Mouse (Mus musculus) liver, adult 2 months (tissue): ENCODE results near the gene Cpeb3. TPM values are rescaled to one million over a fixed set of nuclear protein-coding genes. Genes with fewer than 3 reads are reported as not detected.

Experiments
- DNase-seq: peaks from one replicate; pipeline ENCODE4 v3.0.0-alpha.2; 2011; ENCODE audit warnings: low read depth, low spot score; ENCODE audit errors: extremely low read depth
- H3K27ac ChIP-seq: fragments of 200-500 bp; replicated peaks from 2 replicates; pipeline ENCODE4 v1.5.1; 2012; ENCODE audit warnings: low read depth, mild to moderate bottlenecking, control low read depth, inconsistent platforms, low read length; ENCODE audit not compliant: insufficient read depth
- H3K27me3 ChIP-seq: fragments of 200-500 bp; 2 replicates; pipeline ENCODE4 v1.6.1; 2012; ENCODE audit warnings: mild to moderate bottlenecking, moderate library complexity, low read length, inconsistent platforms; ENCODE audit not compliant: control insufficient read depth, insufficient read depth
- H3K36me3 ChIP-seq: fragments of 200-500 bp; 2 replicates; pipeline ENCODE4 v1.6.1; 2012; ENCODE audit warnings: low read length, inconsistent platforms; ENCODE audit not compliant: control insufficient read depth, insufficient read depth
- H3K4me1 ChIP-seq: fragments of 200-500 bp; 2 replicates; pipeline ENCODE4 v1.6.1; 2011; ENCODE audit warnings: low read length; ENCODE audit not compliant: control insufficient read depth, insufficient read depth
- H3K4me3 ChIP-seq: fragments of 200-500 bp; 2 replicates; pipeline ENCODE4 v1.5.1; 2011; ENCODE audit warnings: low read depth, mild to moderate bottlenecking, control low read depth, low read length, moderate library complexity; ENCODE audit not compliant: insufficient read depth
- H3K79me2 ChIP-seq: fragments of 200-500 bp; 2 replicates; pipeline ENCODE4 v1.6.1; 2012; ENCODE audit warnings: inconsistent platforms, mild to moderate bottlenecking, low read length, moderate library complexity; ENCODE audit not compliant: control insufficient read depth, insufficient read depth
- H3K9ac ChIP-seq: fragments of 200-500 bp; 2 replicates; pipeline ENCODE4 v1.6.1; 2012; ENCODE audit warnings: low read depth, mild to moderate bottlenecking, control low read depth, inconsistent platforms, low read length
- CTCF ChIP-seq: fragments of 200-500 bp; IDR thresholded peaks from 2 replicates; pipeline ENCODE4 v1.5.1; 2011; ENCODE audit warnings: low read depth, low read length, control low read depth
- POLR2A ChIP-seq: fragments of 200-500 bp; IDR thresholded peaks from 2 replicates; pipeline ENCODE4 v1.6.1; 2011; ENCODE audit warnings: low read length, control low read depth; ENCODE audit not compliant: insufficient read depth; ENCODE audit errors: extremely low read depth
- WGBS: fragments of 180-500 bp; shearing (Covaris S2); methylation state at CpG from one replicate; pipeline ENCODE4 v1.1.7; 2018; 5-methylcytosine and 5-hydroxymethylcytosine counted together
- polyA plus RNA-seq: library from polyadenylated mRNA; depleted of rRNA; stranded (reverse); fragments of >200 nt; gene quantifications from 2 replicates; pipeline ENCODE4 v1.2.3, GENCODE M21; 2012
- total RNA-seq: library from RNA; depleted of rRNA; stranded (reverse); fragments of >200 nt; gene quantifications from 2 replicates; pipeline ENCODE4 v1.2.3, GENCODE M21; 2014

The Cpeb3 gene
- total and polyA plus RNA-seq, 2 experiments: 4.3 to 6.4 TPM

GRCm38 (mm10) chr19:37026408-37026807 is 182.0 kb downstream of the Cpeb3 start:
- H3K4me3 ChIP-seq: no peak overlapping the region
- DNase-seq: no peak
- H3K4me1 ChIP-seq: no peaks in the 10 kb centered on the region
- no peak for TF ChIP-seq CTCF
- TF ChIP-seq POLR2A: no peak
- H3K27me3 ChIP-seq: no peaks in the 10 kb centered on the region
- WGBS: 89% methylated on average over 11 of the region's 11 CpGs
- H3K79me2 ChIP-seq: no peaks in the 10 kb centered on the region
- peaks cover 3% of the 10 kb centered on the region; the same call in 1 of the 2 replicates for H3K36me3 ChIP-seq
- no peak overlapping the region for H3K27ac ChIP-seq
- H3K9ac ChIP-seq: no peak overlapping the region

GRCm38 (mm10) chr19:37025839-37026319 is 182.5 kb downstream of the Cpeb3 start:
- no peak overlapping the region for H3K9ac ChIP-seq
- H3K27ac ChIP-seq: no peak overlapping the region
- 88% methylated on average over 13 of the region's 13 CpGs for WGBS
- H3K4me3 ChIP-seq: no peak overlapping the region
- H3K4me1 ChIP-seq: no peaks in the 10 kb centered on the region
- no peak for DNase-seq
- TF ChIP-seq POLR2A (no peak), CTCF (no peak)
- H3K36me3 ChIP-seq: peaks cover 3% of the 10 kb centered on the region; the same call in 1 of the 2 replicates
- H3K79me2 ChIP-seq: no peaks in the 10 kb centered on the region
- no peaks in the 10 kb centered on the region for H3K27me3 ChIP-seq

GRCm38 (mm10) chr19:37022146-37022545 is 186.3 kb downstream of the Cpeb3 start:
- WGBS: 93% methylated on average over 5 of the region's 5 CpGs

GRCm38 (mm10) chr19:37020951-37021350 is 187.4 kb downstream of the Cpeb3 start:
- Histone ChIP-seq H3K27me3 (no peaks in the 10 kb centered on the region), H3K36me3 (no peaks in the 10 kb centered on the region), H3K4me1 (no peaks in the 10 kb centered on the region), H3K4me3 (no peak overlapping the region), H3K9ac (no peak overlapping the region), H3K27ac (no peak overlapping the region), H3K79me2 (no peaks in the 10 kb centered on the region)
- DNase-seq: no peak
- TF ChIP-seq CTCF: no peak
- TF ChIP-seq POLR2A: no peak
- WGBS: 91% methylated on average over 11 of the region's 11 CpGs

More at GRCm38 (mm10) chr19:37022146-37022545, 186.3 kb downstream of the Cpeb3 start:
- no peak overlapping the region for H3K4me3 ChIP-seq
- DNase-seq: no peak
- no peaks in the 10 kb centered on the region for H3K27me3 ChIP-seq
- TF ChIP-seq CTCF: no peak
- TF ChIP-seq POLR2A: no peak
- no peaks in the 10 kb centered on the region for H3K4me1 ChIP-seq
- H3K79me2 ChIP-seq: no peaks in the 10 kb centered on the region
- H3K9ac ChIP-seq: no peak overlapping the region
- no peak overlapping the region for H3K27ac ChIP-seq
- H3K36me3 ChIP-seq: no peaks in the 10 kb centered on the region

- H3K36me3 ChIP-seq: no peaks in the 10 kb centered on the region
- 60% methylated on average over 5 of the region's 5 CpGs for WGBS
- TF ChIP-seq CTCF: no peak
- no peak for TF ChIP-seq POLR2A
Observed at GRCm38 (mm10) chr19:37020531-37020930, 187.9 kb downstream of the Cpeb3 start.

GRCm38 (mm10) chr19:37018931-37019330 is 189.5 kb downstream of the Cpeb3 start:
- H3K4me3 ChIP-seq: 0 out of 2 replicates have a peak overlapping the region, but pooled peaks have one; percentile 40
- no peaks in the 10 kb centered on the region for H3K4me1 ChIP-seq
- WGBS: 76% methylated on average over 5 of the region's 5 CpGs
- no peaks in the 10 kb centered on the region for H3K79me2 ChIP-seq
- no peak for DNase-seq
- H3K27me3 ChIP-seq: no peaks in the 10 kb centered on the region
- H3K27ac ChIP-seq: no peak overlapping the region
- no peak overlapping the region for H3K9ac ChIP-seq
- no peak for TF ChIP-seq POLR2A
- TF ChIP-seq CTCF: no peak
- H3K36me3 ChIP-seq: no peaks in the 10 kb centered on the region

More at GRCm38 (mm10) chr19:37020531-37020930, 187.9 kb downstream of the Cpeb3 start:
- Histone ChIP-seq H3K27ac (no peak overlapping the region), H3K27me3 (no peaks in the 10 kb centered on the region), H3K4me1 (no peaks in the 10 kb centered on the region), H3K9ac (no peak overlapping the region), H3K79me2 (no peaks in the 10 kb centered on the region), H3K4me3 (no peak overlapping the region)
- no peak for DNase-seq
